Mouse (Mus musculus): ENCODE measurements around the gene Inpp5k. TPM values are rescaled to one million over a fixed set of nuclear protein-coding genes. Genes with fewer than 3 reads are reported as not detected.
"Not testable (repeated sequence)": the region's sequence is repeated elsewhere in the genome, so short reads cannot be mapped to it uniquely, and the experiment has no call there.

The Inpp5k gene
- polyA plus RNA-seq, 1 experiment from 2014 or later = 17.3 TPM

- 96% methylated on average over 3 of the region's 3 CpGs for WGBS
- peaks cover 14% of the 10 kb centered on the region for H3K36me3 ChIP-seq (replicated peaks; ENCODE audit: control insufficient read depth, insufficient read depth, low read depth, low read length)
- H3K27ac ChIP-seq (replicated peaks; ENCODE audit: low read depth, low read length); ATAC-seq (replicated peaks; ENCODE audit: insufficient number of reproducible peaks, low FRiP score, low TSS enrichment, low read depth); H3K4me2 ChIP-seq (ENCODE audit: low read depth, low read length); H3K4me3 ChIP-seq (ENCODE audit: low read depth, low read length); DNase-seq (ENCODE audit: low spot score); H3K9ac ChIP-seq (replicated peaks; ENCODE audit: low read length); H3K9me3 ChIP-seq (replicated peaks; ENCODE audit: control insufficient read depth, low read length); H3K27me3 ChIP-seq (ENCODE audit: control insufficient read depth, insufficient read depth, low read length); H3K4me1 ChIP-seq (ENCODE audit: control insufficient read depth, insufficient read depth, low read length): not testable (repeated sequence)
Observed at GRCm38 (mm10) chr11:75697464-75697863, 66.7 kb downstream of the Inpp5k start.

Other genes with a start within 250 kb of the Inpp5k start
- gene Serpinf1, start 208.3 kb upstream of the Inpp5k start, polyA plus RNA-seq (2014; fragmentation: Nextera tagmentation; extraction: Ambion mirVana) = 193 and 206 TPM in 2 replicates
- 0.34 TPM in 1 of 2 replicates, not detected in the other for gene Serpinf2, start 191.4 kb upstream of the Inpp5k start, polyA plus RNA-seq (2014; fragmentation: Nextera tagmentation; extraction: Ambion mirVana)
- 2.3 and 4.1 TPM in 2 replicates for gene Wdr81, start 176.3 kb upstream of the Inpp5k start, polyA plus RNA-seq (2014; fragmentation: Nextera tagmentation; extraction: Ambion mirVana)
- gene Tlcd2, start 169.3 kb upstream of the Inpp5k start, polyA plus RNA-seq (2014; fragmentation: Nextera tagmentation; extraction: Ambion mirVana) = 12.5 and 15.4 TPM in 2 replicates
- gene Prpf8, start 144.2 kb upstream of the Inpp5k start, polyA plus RNA-seq (2014; fragmentation: Nextera tagmentation; extraction: Ambion mirVana) = 102 and 103 TPM in 2 replicates
- gene Rilp, start 120.9 kb upstream of the Inpp5k start, polyA plus RNA-seq (2014; fragmentation: Nextera tagmentation; extraction: Ambion mirVana) = 0.18 and 0.27 TPM in 2 replicates
- 2.7 and 3.3 TPM in 2 replicates for gene Scarf1, start 117.4 kb upstream of the Inpp5k start, polyA plus RNA-seq (2014; fragmentation: Nextera tagmentation; extraction: Ambion mirVana)
- 2.6 and 3.2 TPM in 2 replicates for gene Slc43a2, start 99.3 kb upstream of the Inpp5k start, polyA plus RNA-seq (2014; fragmentation: Nextera tagmentation; extraction: Ambion mirVana)
- 83.0 and 84.2 TPM in 2 replicates for gene Pitpna, start 42.9 kb upstream of the Inpp5k start, polyA plus RNA-seq (2014; fragmentation: Nextera tagmentation; extraction: Ambion mirVana)
- gene Myo1c, start 19.5 kb downstream of the Inpp5k start, polyA plus RNA-seq (2014; fragmentation: Nextera tagmentation; extraction: Ambion mirVana) = 14.1 and 14.5 TPM in 2 replicates
- 118 and 119 TPM in 2 replicates for gene Crk, start 48.3 kb downstream of the Inpp5k start, polyA plus RNA-seq (2014; fragmentation: Nextera tagmentation; extraction: Ambion mirVana)
- 1,573 and 1,672 TPM in 2 replicates for gene Ywhae, start 101.9 kb downstream of the Inpp5k start, polyA plus RNA-seq (2014; fragmentation: Nextera tagmentation; extraction: Ambion mirVana)
- gene Doc2b, start 165.1 kb downstream of the Inpp5k start, polyA plus RNA-seq (2014; fragmentation: Nextera tagmentation; extraction: Ambion mirVana) = 0.46 and 0.74 TPM in 2 replicates